Mouse (Mus musculus) stomach, postnatal 0 days (tissue): ENCODE measurements around the gene Sacm1l. TPM values are rescaled to one million over a fixed set of nuclear protein-coding genes. Genes with fewer than 3 reads are reported as not detected.
A peak's percentile ranks its signal among the peaks of the same experiment; 100 is the strongest.

Source experiments
- ATAC-seq: fragments of 200-750 bp; cut with Nextera tagmentation; 2 replicates; pipeline ENCODE4 v1.8.0; 2017; ENCODE audit not compliant: low FRiP score, low TSS enrichment
- DNase-seq: peaks from one replicate; pipeline ENCODE4 v3.0.0-alpha.2; 2016; ENCODE audit warnings: low spot score
- H3K27ac ChIP-seq: fragments of 300-500 bp; sonication (generic); replicated peaks from 2 replicates; pipeline ENCODE4 v1.5.1; 2014; ENCODE audit warnings: mild to moderate bottlenecking, control low read depth
- H3K27me3 ChIP-seq: fragments of 300-500 bp; sonication (generic); 2 replicates; pipeline ENCODE4 v1.6.1; 2014; ENCODE audit warnings: low read length; ENCODE audit not compliant: control insufficient read depth, insufficient read depth
- H3K36me3 ChIP-seq: fragments of 300-500 bp; sonication (generic); 2 replicates; pipeline ENCODE4 v1.6.1; 2014; ENCODE audit warnings: low read length, mixed read lengths; ENCODE audit not compliant: control insufficient read depth, insufficient read depth
- H3K4me1 ChIP-seq: fragments of 300-500 bp; sonication (generic); replicated peaks from 2 replicates; pipeline ENCODE4 v1.6.1; 2014; ENCODE audit warnings: antibody characterized with exemption; ENCODE audit not compliant: control insufficient read depth, insufficient read depth
- H3K4me2 ChIP-seq: fragments of 300-500 bp; sonication (generic); replicated peaks from 2 replicates; pipeline ENCODE4 v1.6.1; 2014; ENCODE audit warnings: low read depth, mild to moderate bottlenecking, control low read depth, moderate library complexity
- H3K4me3 ChIP-seq: fragments of 300-500 bp; sonication (generic); 2 replicates; pipeline ENCODE4 v1.5.1; 2014; ENCODE audit warnings: low read depth, low read length, control low read depth
- H3K9ac ChIP-seq: fragments of 300-500 bp; sonication (generic); 2 replicates; pipeline ENCODE4 v1.6.1; 2014; ENCODE audit warnings: mild to moderate bottlenecking, low read length, control low read depth, mixed read lengths
- H3K9me3 ChIP-seq: fragments of 300-500 bp; sonication (generic); 2 replicates; pipeline ENCODE4 v1.6.1; 2016; ENCODE audit warnings: low read length; ENCODE audit not compliant: control insufficient read depth
- CTCF ChIP-seq: IDR thresholded peaks from 2 replicates; pipeline ENCODE4 v1.5.1; 2016; ENCODE audit warnings: antibody characterized with exemption, low read depth, mild to moderate bottlenecking, moderate library complexity
- EP300 ChIP-seq: optimal IDR thresholded peaks from 2 replicates; pipeline ENCODE3; 2016; ENCODE audit warnings: antibody characterized with exemption
- WGBS: fragments of 180-500 bp; shearing (Covaris S2); extraction: QIAGEN DNeasy Blood & Tissue Kit; methylation state at CpG from one replicate; pipeline ENCODE4 v1.1.7; 2014; 5-methylcytosine and 5-hydroxymethylcytosine counted together
- polyA plus RNA-seq: library from polyadenylated mRNA; unstranded; fragments of >200 nt; fragmentation: Nextera tagmentation; extraction: Ambion mirVana; gene quantifications from 2 replicates; pipeline ENCODE4 v1.2.1, GENCODE M21; 2015

The Sacm1l gene
- polyA plus RNA-seq, 1 experiment from 2014 or later = 33.6 TPM

DNA sequence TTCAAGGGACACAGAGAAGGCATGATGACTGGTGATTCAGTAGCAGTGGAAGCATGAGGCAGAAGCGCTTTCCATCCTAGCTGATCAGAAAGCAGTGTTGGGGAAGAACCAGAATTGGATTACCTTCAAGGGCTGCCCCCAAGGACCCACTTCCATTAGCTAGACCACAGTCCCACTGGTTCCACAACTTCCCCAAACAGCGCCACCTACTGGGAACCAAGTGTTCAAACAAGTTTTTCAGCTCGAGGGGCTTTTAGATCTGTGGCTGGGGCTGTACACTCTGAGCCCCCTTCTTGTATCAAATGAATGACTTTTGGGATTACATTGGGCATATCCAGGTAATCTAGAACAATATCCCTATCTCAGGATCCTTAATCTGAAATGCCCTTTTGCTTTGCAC is 5.9 kb upstream of the Sacm1l start:
- Histone ChIP-seq H3K9ac (no peak overlapping the region), H3K36me3 (peaks cover 14% of the 10 kb centered on the region), H3K9me3 (no peaks in the 10 kb centered on the region), H3K4me1 (no peaks in the 10 kb centered on the region), H3K4me2 (no peak overlapping the region), H3K4me3 (no peak overlapping the region), H3K27me3 (no peaks in the 10 kb centered on the region), H3K27ac (no peak overlapping the region)
- DNase-seq (peak; percentile 52), ATAC-seq (no peak)
- TF ChIP-seq CTCF = peak; percentile 78
- TF ChIP-seq EP300 = no peak
- WGBS = 32% methylated on average over 3 of the region's 3 CpGs

- WGBS = 0% methylated on average over 1 of the region's 1 CpGs
- H3K4me1 ChIP-seq = no peaks in the 10 kb centered on the region
- H3K27ac ChIP-seq = no peak overlapping the region
- H3K36me3 ChIP-seq = no peaks in the 10 kb centered on the region; the same call in 1 of the 2 replicates
- H3K27me3 ChIP-seq = no peaks in the 10 kb centered on the region
- no peaks in the 10 kb centered on the region for H3K9me3 ChIP-seq
- no peak overlapping the region for H3K4me3 ChIP-seq
- TF ChIP-seq CTCF (peak; percentile 87), EP300 (no peak)
- H3K9ac ChIP-seq = no peak overlapping the region
- ATAC-seq = no peak
- no peak overlapping the region for H3K4me2 ChIP-seq
- DNase-seq = peak; percentile 54
Measured at GRCm38 (mm10) chr9:123525095-123525494, 4.5 kb upstream of the Sacm1l start.

GRCm38 (mm10) chr9:123526502-123526901 is 3.1 kb upstream of the Sacm1l start:
- Histone ChIP-seq H3K27me3 (no peaks in the 10 kb centered on the region), H3K27ac (no peak overlapping the region), H3K9me3 (no peaks in the 10 kb centered on the region), H3K4me3 (no peak overlapping the region), H3K36me3 (no peaks in the 10 kb centered on the region; the same call in 1 of the 2 replicates), H3K4me2 (no peak overlapping the region), H3K9ac (no peak overlapping the region), H3K4me1 (0 out of 2 replicates have a peak, but pooled peaks cover 3% of the 10 kb centered on the region)
- no peak for ATAC-seq
- no peak for DNase-seq
- WGBS = 76% methylated on average over 5 of the region's 5 CpGs
- TF ChIP-seq EP300 (no peak), CTCF (no peak)

DNA sequence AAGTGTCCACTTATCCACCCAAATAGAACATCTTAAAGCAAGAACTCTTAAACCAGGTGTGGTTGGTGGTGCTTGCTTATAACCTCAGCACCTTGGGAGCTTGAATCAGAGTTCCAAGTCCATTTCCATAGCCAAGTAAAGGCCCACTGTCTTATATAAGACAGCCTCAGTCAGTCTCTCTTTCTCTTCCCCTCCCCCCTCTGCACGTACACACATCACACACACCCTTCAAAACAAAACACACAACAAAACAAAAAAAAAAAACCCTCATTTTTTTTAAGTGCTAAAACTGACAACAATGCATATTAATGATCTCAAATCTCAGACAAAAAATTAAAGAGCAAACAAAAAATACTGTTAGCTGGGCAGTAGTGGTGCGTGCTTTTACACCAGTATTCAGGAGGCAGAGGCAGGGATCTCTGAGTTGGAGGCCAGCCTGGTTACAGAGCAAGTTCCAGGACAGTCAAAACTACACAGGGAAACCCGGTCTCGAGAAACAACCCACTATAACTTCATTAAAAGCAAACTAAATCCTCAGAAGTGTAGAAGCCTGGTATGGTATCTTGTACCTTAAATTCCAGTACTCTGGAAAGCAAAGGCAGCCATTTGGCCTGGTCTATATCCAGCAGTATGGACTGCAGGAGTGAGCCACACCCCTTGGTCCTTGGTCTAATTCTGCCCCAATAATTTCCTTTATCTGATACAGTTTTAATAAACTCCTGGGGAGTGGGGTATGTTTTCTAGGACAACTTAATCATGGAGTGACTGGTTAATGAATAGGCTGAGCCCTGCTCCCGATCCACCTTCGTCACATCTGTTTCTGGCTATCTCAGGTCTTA is 1.3 kb upstream of the Sacm1l start:
- H3K36me3 ChIP-seq = no peaks in the 10 kb centered on the region
- 22% methylated on average over 6 of the region's 6 CpGs for WGBS
- H3K27me3 ChIP-seq = no peaks in the 10 kb centered on the region
- peak overlapping the region; percentile 68 for H3K4me2 ChIP-seq
- ATAC-seq (no peak), DNase-seq (no peak)
- H3K9ac ChIP-seq = peak overlapping the region; percentile 77
- H3K27ac ChIP-seq = peak overlapping the region; percentile 95
- TF ChIP-seq EP300 (no peak), CTCF (no peak)
- H3K4me3 ChIP-seq = peak overlapping the region; percentile 48
- 0 out of 2 replicates have a peak, but pooled peaks cover 3% of the 10 kb centered on the region for H3K4me1 ChIP-seq
- no peaks in the 10 kb centered on the region for H3K9me3 ChIP-seq

DNA sequence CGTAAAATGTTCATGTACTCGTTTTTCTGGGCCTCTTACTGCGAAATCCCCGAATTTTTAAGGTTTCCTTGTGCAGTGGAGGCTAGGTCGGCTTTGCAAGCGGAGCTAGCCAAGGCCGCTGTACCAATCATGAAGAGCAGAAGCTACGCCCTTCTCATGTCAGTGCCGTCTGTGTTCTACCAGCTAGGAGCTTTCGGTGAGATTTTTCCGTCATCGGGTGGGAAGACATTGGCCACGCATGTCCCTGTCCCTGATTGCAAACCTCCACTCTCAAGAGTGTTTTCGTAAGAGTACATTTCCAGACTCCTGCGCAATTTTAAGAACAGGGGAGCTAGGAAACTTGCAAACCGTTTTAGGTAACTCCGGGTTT is 648 bp upstream of the Sacm1l start:
- no peak for TF ChIP-seq EP300
- no peaks in the 10 kb centered on the region for H3K27me3 ChIP-seq
- under 1% methylated on average over 17 of the region's 17 CpGs for WGBS
- peak; percentile 25 for ATAC-seq
- peak overlapping the region; percentile 95 for H3K27ac ChIP-seq
- peak; percentile 44 for DNase-seq
- H3K36me3 ChIP-seq = no peaks in the 10 kb centered on the region
- H3K4me3 ChIP-seq = peak overlapping the region; percentile 48
- no peaks in the 10 kb centered on the region for H3K9me3 ChIP-seq
- H3K4me2 ChIP-seq = peak overlapping the region; percentile 68
- H3K9ac ChIP-seq = peak overlapping the region; percentile 77
- 0 out of 2 replicates have a peak, but pooled peaks cover 3% of the 10 kb centered on the region for H3K4me1 ChIP-seq

DNA sequence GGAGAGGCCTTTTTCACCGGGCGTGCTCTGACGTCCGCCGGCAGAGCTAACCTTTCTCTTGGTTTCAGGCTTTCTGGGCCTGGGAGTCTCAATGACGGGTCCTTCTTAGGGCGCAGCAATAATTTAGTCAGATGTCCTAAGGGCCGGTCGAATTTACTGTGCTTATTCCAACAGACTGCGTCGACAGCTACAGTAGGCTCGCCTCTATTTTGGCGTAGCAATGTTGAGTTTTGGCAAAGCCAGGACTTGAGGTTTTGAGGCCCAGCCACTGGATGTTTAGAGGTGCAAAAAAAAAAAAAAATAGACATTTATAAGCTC is 558 bp downstream of the Sacm1l start:
- no peaks in the 10 kb centered on the region for H3K36me3 ChIP-seq
- TF ChIP-seq CTCF (no peak), EP300 (no peak)
- H3K27me3 ChIP-seq = no peaks in the 10 kb centered on the region
- 0 out of 2 replicates have a peak, but pooled peaks cover 3% of the 10 kb centered on the region for H3K4me1 ChIP-seq
- under 1% methylated on average over 13 of the region's 13 CpGs for WGBS
- no peak for ATAC-seq
- H3K27ac ChIP-seq = peak overlapping the region; percentile 97
- H3K4me3 ChIP-seq = peak overlapping the region; percentile 95
- DNase-seq = no peak
- peak overlapping the region; percentile 93 for H3K9ac ChIP-seq
- no peaks in the 10 kb centered on the region for H3K9me3 ChIP-seq
- H3K4me2 ChIP-seq = peak overlapping the region; percentile 75
